Mouse (Mus musculus) stomach, adult 2 months (tissue): ENCODE data around the gene Dnaaf5. TPM values are rescaled to one million over a fixed set of nuclear protein-coding genes. Genes with fewer than 3 reads are reported as not detected.

Source experiments
- polyA plus RNA-seq: library from polyadenylated mRNA; depleted of rRNA; stranded (reverse); fragments of >200 nt; gene quantifications from 2 replicates; pipeline ENCODE4 v1.2.3, GENCODE M21; 2012; rRNA removed

The Dnaaf5 gene
- 9.1 and 9.9 TPM in 2 replicates for polyA plus RNA-seq

GRCm38 (mm10) chr5:139149681-139150602 is at the start of gene Dnaaf5, which contains the start of gene Prkar1b:
Gene Dnaaf5, plus strand, starts transcription at chr5:139150223.
Gene Prkar1b, minus strand, starts transcription at chr5:139150001.

GRCm38 (mm10) chr5:139199995-139200769 is 50.2 kb downstream of the Dnaaf5 start, which contains the start of gene Sun1:
Gene Sun1, plus strand, starts transcription at chr5:139200637.

Other genes starting within 250 kb of the Dnaaf5 start
- 27.4 and 66.9 TPM in 2 replicates for gene Pdgfa, start 152.9 kb upstream of the Dnaaf5 start, polyA plus RNA-seq
- gene Prkar1b, start 222 bp upstream of the Dnaaf5 start, polyA plus RNA-seq: 3.5 and 4.0 TPM in 2 replicates
- 9.5 and 14.7 TPM in 2 replicates for gene Sun1, start 50.4 kb downstream of the Dnaaf5 start, polyA plus RNA-seq
- 62.7 and 125 TPM in 2 replicates for gene Get4, start 102.1 kb downstream of the Dnaaf5 start, polyA plus RNA-seq
- gene Adap1, start 175.4 kb downstream of the Dnaaf5 start, polyA plus RNA-seq: 15.3 and 20.9 TPM in 2 replicates
- 69.5 and 86.5 TPM in 2 replicates for gene Cox19, start 201.2 kb downstream of the Dnaaf5 start, polyA plus RNA-seq
- 0.12 and 0.61 TPM in 2 replicates for gene Cyp2w1, start 202.4 kb downstream of the Dnaaf5 start, polyA plus RNA-seq
- gene Gpr146, start 227.5 kb downstream of the Dnaaf5 start, polyA plus RNA-seq: 5.1 and 6.3 TPM in 2 replicates